Mouse (Mus musculus): Measurements from ENCODE around the gene Tnfrsf11a. TPM values are rescaled to one million over a fixed set of nuclear protein-coding genes. Genes with fewer than 3 reads are reported as not detected.
"Not testable (repeated sequence)": the region's sequence is repeated elsewhere in the genome, so short reads cannot be mapped to it uniquely, and the experiment has no call there.

The Tnfrsf11a gene
- 1 to 10 TPM; 5.0 to 5.2 TPM for total RNA-seq (2021)
- long read RNA-seq, full-length matches to known transcripts = 2 of 4 reads
- long read RNA-seq, partial matches to known transcripts = 0 of 4 reads
- long read RNA-seq, other reads (novel, unspliced or antisense) = 2 of 4 reads

- peak; percentile 53 to 75 for DNase-seq (ENCODE audit: low spot score in 2 of 2)
These were observed at the start of gene Tnfrsf11a for GRCm38 (mm10) chr1:105780457-105781364. Gene Tnfrsf11a, plus strand, starts transcription at chr1:105780718.

- no peak for DNase-seq (ENCODE audit: low spot score in 2 of 2)
These were observed 45.2 kb upstream of the Tnfrsf11a start for GRCm38 (mm10) chr1:105735318-105735717.

GRCm38 (mm10) chr1:105738334-105738733 is 42.2 kb upstream of the Tnfrsf11a start:
- DNase-seq (ENCODE audit: low spot score in 2 of 2) = no peak

GRCm38 (mm10) chr1:105739493-105739892 is 41.0 kb upstream of the Tnfrsf11a start:
- DNase-seq (ENCODE audit: low spot score in 2 of 2) = no peak

- no peak for DNase-seq (ENCODE audit: low spot score in 2 of 2)
These were observed 38.0 kb upstream of the Tnfrsf11a start for GRCm38 (mm10) chr1:105742481-105742880.

- no peak for DNase-seq (ENCODE audit: low spot score in 2 of 2)
These were observed 34.1 kb upstream of the Tnfrsf11a start for GRCm38 (mm10) chr1:105746444-105746843.

GRCm38 (mm10) chr1:105746858-105747596 is 33.5 kb upstream of the Tnfrsf11a start:
- DNase-seq (ENCODE audit: low spot score in 2 of 2) = no peak

GRCm38 (mm10) chr1:105748091-105748799 is 32.3 kb upstream of the Tnfrsf11a start:
- DNase-seq (ENCODE audit: low spot score in 2 of 2) = no peak

- no peak for DNase-seq (ENCODE audit: low spot score in 2 of 2)
These were observed 28.3 kb upstream of the Tnfrsf11a start for GRCm38 (mm10) chr1:105752196-105752595.

GRCm38 (mm10) chr1:105752944-105753343 is 27.6 kb upstream of the Tnfrsf11a start:
- no peak for DNase-seq (ENCODE audit: low spot score in 2 of 2)

- DNase-seq (ENCODE audit: low spot score in 2 of 2) = no peak
These were observed 21.7 kb upstream of the Tnfrsf11a start for GRCm38 (mm10) chr1:105758798-105759197.

- no peak for DNase-seq (ENCODE audit: low spot score in 2 of 2)
These were observed 20.9 kb upstream of the Tnfrsf11a start for GRCm38 (mm10) chr1:105759422-105760165.

GRCm38 (mm10) chr1:105765586-105765985 is 14.9 kb upstream of the Tnfrsf11a start:
- no peak for DNase-seq (ENCODE audit: low spot score in 2 of 2)

- DNase-seq (ENCODE audit: low spot score in 2 of 2) = not testable (repeated sequence)
These were observed 14.4 kb upstream of the Tnfrsf11a start for GRCm38 (mm10) chr1:105766099-105766498.

- DNase-seq (ENCODE audit: low spot score in 2 of 2) = no peak
These were observed 12.1 kb upstream of the Tnfrsf11a start for GRCm38 (mm10) chr1:105768397-105768796.

- DNase-seq (ENCODE audit: low spot score in 2 of 2) = no peak
These were observed 9.8 kb upstream of the Tnfrsf11a start for GRCm38 (mm10) chr1:105770685-105771084.

- DNase-seq (ENCODE audit: low spot score in 2 of 2) = no peak
These were observed 4.1 kb upstream of the Tnfrsf11a start for GRCm38 (mm10) chr1:105776426-105776825.

GRCm38 (mm10) chr1:105780079-105780456 is 450 bp upstream of the Tnfrsf11a start:
- no peak for DNase-seq (ENCODE audit: low spot score in 2 of 2)

- no peak for DNase-seq (ENCODE audit: low spot score in 2 of 2)
These were observed 1.1 kb downstream of the Tnfrsf11a start for GRCm38 (mm10) chr1:105781391-105782146.
